Mouse (Mus musculus): ENCODE measurements around the gene Sorl1.

DNA sequence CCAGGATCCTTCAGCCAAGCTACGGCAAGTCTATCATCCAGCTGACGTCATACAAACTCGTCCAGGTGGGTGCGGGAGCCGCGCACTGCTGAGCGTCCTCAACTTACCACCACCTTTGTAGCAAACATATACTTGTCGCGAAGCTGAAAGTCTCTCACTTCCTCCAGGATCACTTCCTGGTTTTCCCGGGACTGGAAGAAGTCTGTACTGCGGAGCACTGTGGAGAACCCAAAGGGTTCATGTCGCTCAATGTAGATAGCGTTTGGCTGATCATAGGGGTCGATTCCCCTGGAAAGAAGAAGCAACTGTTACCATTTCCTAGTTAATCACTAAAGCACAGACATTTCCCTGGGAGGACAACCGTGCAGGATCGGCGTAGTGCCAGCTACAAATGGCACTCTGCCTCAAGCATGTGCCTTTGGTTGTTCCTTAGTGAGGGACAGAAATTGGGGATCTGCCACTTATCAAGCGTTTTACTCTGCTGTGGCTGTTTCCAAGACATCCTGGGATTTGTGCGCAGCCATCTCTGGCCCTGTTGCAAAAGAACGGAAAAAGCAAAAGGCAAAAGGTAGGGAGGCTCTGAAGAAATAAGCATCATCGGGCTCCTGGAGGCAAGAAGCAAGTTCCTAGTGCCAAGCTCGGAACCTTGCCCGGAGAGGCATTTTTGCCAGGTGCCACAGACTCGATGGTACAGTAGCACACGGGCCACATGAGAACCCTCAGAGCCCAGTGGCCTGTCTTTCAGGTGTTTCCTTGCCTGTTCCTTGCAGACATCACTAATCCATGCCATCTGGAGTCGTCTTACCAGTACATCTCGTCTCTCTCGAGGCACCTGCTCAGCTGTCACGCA, 42.2 kb downstream of the Sorl1 start:
- TF ChIP-seq POLR2A (IDR thresholded peaks at IDR 0.05; ENCODE audit: extremely low read depth, insufficient read depth, low read length) (no peak), CTCF (IDR thresholded peaks at IDR 0.05; ENCODE audit: extremely low read depth, insufficient read depth, low read length) (no peak)
